Mouse (Mus musculus): ENCODE results near the gene C1qtnf9.

- TF ChIP-seq CTCF (IDR thresholded peaks at IDR 0.05; ENCODE audit: control insufficient read depth, insufficient read depth, insufficient replicate concordance, low read depth, low read length), result no peak
- TF ChIP-seq POLR2A (IDR thresholded peaks at IDR 0.05; ENCODE audit: control insufficient read depth, low read depth, low read length), result no peak
Measured at GRCm38 (mm10) chr14:60735206-60735605, 32.7 kb upstream of the C1qtnf9 start.
